Mouse (Mus musculus): Measurements from ENCODE around the gene Tmeff2. TPM values are rescaled to one million over a fixed set of nuclear protein-coding genes. Genes with fewer than 3 reads are reported as not detected.

Tmeff2 gene
- polyA plus RNA-seq, 1 experiment = 7.7 TPM

DNA sequence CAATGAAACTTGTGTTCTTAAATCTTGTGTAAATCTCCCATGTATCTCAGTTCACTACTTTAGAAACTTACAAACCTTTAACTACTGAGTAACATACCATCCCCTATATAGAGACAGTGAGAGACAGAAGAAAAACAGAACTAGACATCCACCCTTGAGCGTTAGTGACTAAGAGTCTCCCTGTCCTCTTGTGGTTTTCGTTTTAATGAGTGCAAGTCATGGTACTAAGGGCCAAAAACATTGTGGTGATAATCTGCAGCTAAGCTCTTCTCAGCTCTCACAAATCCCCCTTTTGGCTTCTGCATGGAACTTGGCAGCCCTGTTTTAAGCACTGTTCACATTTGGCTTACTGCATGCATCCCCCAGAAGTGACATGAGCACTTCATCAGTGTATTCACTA, 34.6 kb downstream of the Tmeff2 start:
- TF ChIP-seq POLR2A (IDR thresholded peaks at IDR 0.05; ENCODE audit: borderline replicate concordance, extremely low read depth, low read depth, low read length) = no peak
- TF ChIP-seq CTCF (IDR thresholded peaks at IDR 0.05; ENCODE audit: insufficient read depth, low read length) = no peak
- Histone ChIP-seq H3K4me1 (ENCODE audit: control insufficient read depth, insufficient read depth, low read length) (no peaks in the 10 kb centered on the region), H3K4me3 (replicated peaks; ENCODE audit: extremely low read depth, low read depth, low read length) (no peak overlapping the region)
- 54% methylated on average over 2 of the region's 2 CpGs for WGBS
- DNase-seq = no peak

GRCm38 (mm10) chr1:50935484-50935883, 35.0 kb downstream of the Tmeff2 start:
- no peak overlapping the region for H3K4me3 ChIP-seq (replicated peaks; ENCODE audit: extremely low read depth, low read depth, low read length)
- TF ChIP-seq CTCF (IDR thresholded peaks at IDR 0.05; ENCODE audit: insufficient read depth, low read length) (no peak), POLR2A (IDR thresholded peaks at IDR 0.05; ENCODE audit: borderline replicate concordance, extremely low read depth, low read depth, low read length) (no peak)
- H3K4me1 ChIP-seq (ENCODE audit: control insufficient read depth, insufficient read depth, low read length) = no peaks in the 10 kb centered on the region
- DNase-seq = no peak
- WGBS = 49% methylated on average over 2 of the region's 2 CpGs

- Histone ChIP-seq H3K4me1 (ENCODE audit: control insufficient read depth, insufficient read depth, low read length) (no peaks in the 10 kb centered on the region), H3K4me3 (replicated peaks; ENCODE audit: extremely low read depth, low read depth, low read length) (no peak overlapping the region)
- DNase-seq = no peak
- no peak for TF ChIP-seq CTCF (IDR thresholded peaks at IDR 0.05; ENCODE audit: insufficient read depth, low read length)
- TF ChIP-seq POLR2A (IDR thresholded peaks at IDR 0.05; ENCODE audit: borderline replicate concordance, extremely low read depth, low read depth, low read length) = no peak
- 61% methylated on average over 7 of the region's 7 CpGs for WGBS
Measured at GRCm38 (mm10) chr1:50940131-50941039, 39.9 kb downstream of the Tmeff2 start.

GRCm38 (mm10) chr1:50948575-50948974, 48.1 kb downstream of the Tmeff2 start:
- no peaks in the 10 kb centered on the region for H3K4me1 ChIP-seq (ENCODE audit: control insufficient read depth, insufficient read depth, low read length)
- 70% methylated on average over 1 of the region's 1 CpGs for WGBS
- no peak for DNase-seq
- no peak overlapping the region for H3K4me3 ChIP-seq (replicated peaks; ENCODE audit: extremely low read depth, low read depth, low read length)
- TF ChIP-seq POLR2A (IDR thresholded peaks at IDR 0.05; ENCODE audit: borderline replicate concordance, extremely low read depth, low read depth, low read length) (no peak), CTCF (IDR thresholded peaks at IDR 0.05; ENCODE audit: insufficient read depth, low read length) (no peak)

DNA sequence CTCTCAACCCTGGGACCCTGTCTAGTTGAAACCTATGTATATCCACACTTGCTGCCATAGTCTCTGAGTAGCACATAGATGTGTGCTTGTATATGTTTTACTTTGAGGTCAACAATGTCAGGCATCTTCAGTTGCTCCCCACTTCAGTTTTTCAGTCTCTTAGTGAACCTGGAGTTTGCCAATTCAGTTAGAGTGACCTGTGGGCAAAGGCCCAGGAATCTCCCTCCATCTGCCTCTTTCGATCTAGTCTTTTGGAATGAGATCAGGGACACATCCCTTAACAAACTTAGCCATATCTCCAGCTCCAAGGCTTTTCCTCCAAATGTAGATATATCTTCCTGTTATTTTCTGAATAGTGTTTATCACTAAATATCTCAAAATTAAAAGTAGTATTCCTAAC, 58.4 kb downstream of the Tmeff2 start:
- Histone ChIP-seq H3K4me3 (replicated peaks; ENCODE audit: extremely low read depth, low read depth, low read length) (no peak overlapping the region), H3K4me1 (ENCODE audit: control insufficient read depth, insufficient read depth, low read length) (peaks cover 5% of the 10 kb centered on the region; the same call in 1 of the 2 replicates)
- WGBS = 59% methylated on average over 1 of the region's 1 CpGs
- TF ChIP-seq POLR2A (IDR thresholded peaks at IDR 0.05; ENCODE audit: borderline replicate concordance, extremely low read depth, low read depth, low read length) = no peak
- TF ChIP-seq CTCF (IDR thresholded peaks at IDR 0.05; ENCODE audit: insufficient read depth, low read length) = no peak
- DNase-seq = no peak

- DNase-seq = peak; percentile 24
- TF ChIP-seq POLR2A (IDR thresholded peaks at IDR 0.05; ENCODE audit: borderline replicate concordance, extremely low read depth, low read depth, low read length) (no peak), CTCF (IDR thresholded peaks at IDR 0.05; ENCODE audit: insufficient read depth, low read length) (no peak)
- WGBS = 36% methylated on average over 5 of the region's 5 CpGs
- Histone ChIP-seq H3K4me1 (ENCODE audit: control insufficient read depth, insufficient read depth, low read length) (peaks cover 5% of the 10 kb centered on the region; the same call in 1 of the 2 replicates), H3K4me3 (replicated peaks; ENCODE audit: extremely low read depth, low read depth, low read length) (peak overlapping the region; percentile 63)
Measured at GRCm38 (mm10) chr1:50961954-50962648, 61.7 kb downstream of the Tmeff2 start.

DNA sequence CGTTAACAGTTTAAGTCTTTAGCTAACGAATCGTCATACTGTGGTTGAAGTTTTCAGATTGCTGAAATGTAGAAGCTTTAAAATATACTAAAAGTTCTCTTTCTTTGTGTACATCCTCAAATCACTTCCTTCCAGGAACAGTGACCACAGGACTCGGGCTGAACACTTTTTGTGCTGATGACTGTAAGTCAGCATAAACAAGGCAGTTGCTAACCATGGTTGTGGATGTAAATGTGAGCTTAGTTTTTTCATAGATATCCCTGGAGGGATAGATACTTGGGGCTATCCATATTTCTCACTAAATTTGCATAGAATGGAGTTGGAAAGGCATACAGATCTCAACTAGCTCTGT, 62.2 kb downstream of the Tmeff2 start:
- DNase-seq = peak; percentile 9
- H3K4me1 ChIP-seq (ENCODE audit: control insufficient read depth, insufficient read depth, low read length) = peaks cover 5% of the 10 kb centered on the region; the same call in 1 of the 2 replicates
- TF ChIP-seq CTCF (IDR thresholded peaks at IDR 0.05; ENCODE audit: insufficient read depth, low read length) (no peak), POLR2A (IDR thresholded peaks at IDR 0.05; ENCODE audit: borderline replicate concordance, extremely low read depth, low read depth, low read length) (no peak)
- peak overlapping the region; percentile 63 for H3K4me3 ChIP-seq (replicated peaks; ENCODE audit: extremely low read depth, low read depth, low read length)
- 14% methylated on average over 4 of the region's 4 CpGs for WGBS

DNA sequence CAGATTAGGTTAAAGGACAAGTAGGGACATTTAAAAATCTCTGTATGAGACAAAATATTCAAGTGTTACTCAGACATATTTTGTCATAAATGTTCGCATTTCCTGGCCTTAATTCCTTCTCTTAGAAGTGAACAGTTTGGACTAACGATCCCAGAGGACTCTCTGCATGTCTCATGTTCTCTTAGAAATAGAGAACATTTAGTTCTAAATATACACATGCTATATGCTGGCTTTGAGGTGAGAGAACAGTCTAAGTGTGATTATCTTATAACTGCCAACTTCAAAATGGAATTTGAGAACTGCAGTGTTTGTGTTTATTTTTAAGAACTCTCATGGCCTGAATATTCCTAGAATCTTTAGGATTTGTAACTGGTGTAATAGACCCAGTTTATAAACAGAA, 69.2 kb downstream of the Tmeff2 start:
- no peak for TF ChIP-seq CTCF (IDR thresholded peaks at IDR 0.05; ENCODE audit: insufficient read depth, low read length)
- Histone ChIP-seq H3K4me1 (ENCODE audit: control insufficient read depth, insufficient read depth, low read length) (no peaks in the 10 kb centered on the region; the same call in 1 of the 2 replicates), H3K4me3 (replicated peaks; ENCODE audit: extremely low read depth, low read depth, low read length) (no peak overlapping the region)
- no peak for DNase-seq
- WGBS = 75% methylated on average over 2 of the region's 2 CpGs

DNA sequence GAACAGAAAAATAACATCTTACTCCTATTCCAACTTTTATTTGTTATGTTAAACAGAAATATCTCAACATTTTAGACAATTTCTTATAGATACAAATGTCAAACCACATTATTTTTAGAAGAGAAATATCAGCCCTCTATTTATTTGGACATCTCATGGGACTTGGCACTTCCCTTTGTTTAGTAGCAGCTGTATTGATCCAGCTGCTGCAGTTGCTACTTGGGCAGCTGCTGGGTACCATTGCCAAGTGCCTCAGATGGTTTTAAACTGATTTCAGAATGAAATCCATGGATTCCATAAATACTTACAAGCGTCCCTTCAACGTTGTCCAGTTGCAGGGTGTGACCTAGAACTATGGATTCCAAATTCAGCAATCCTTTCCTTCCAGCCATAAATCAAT, 70.4 kb downstream of the Tmeff2 start:
- TF ChIP-seq CTCF (IDR thresholded peaks at IDR 0.05; ENCODE audit: insufficient read depth, low read length) (no peak), POLR2A (IDR thresholded peaks at IDR 0.05; ENCODE audit: borderline replicate concordance, extremely low read depth, low read depth, low read length) (no peak)
- no peak for DNase-seq
- Histone ChIP-seq H3K4me3 (replicated peaks; ENCODE audit: extremely low read depth, low read depth, low read length) (no peak overlapping the region), H3K4me1 (ENCODE audit: control insufficient read depth, insufficient read depth, low read length) (no peaks in the 10 kb centered on the region)
- 42% methylated on average over 2 of the region's 2 CpGs for WGBS

All from lung, adult 2 months (tissue).